Mouse (Mus musculus): ENCODE measurements around the gene Slc7a4.
"Not testable (repeated sequence)": the region's sequence is repeated elsewhere in the genome, so short reads cannot be mapped to it uniquely, and the experiment has no call there.

DNA sequence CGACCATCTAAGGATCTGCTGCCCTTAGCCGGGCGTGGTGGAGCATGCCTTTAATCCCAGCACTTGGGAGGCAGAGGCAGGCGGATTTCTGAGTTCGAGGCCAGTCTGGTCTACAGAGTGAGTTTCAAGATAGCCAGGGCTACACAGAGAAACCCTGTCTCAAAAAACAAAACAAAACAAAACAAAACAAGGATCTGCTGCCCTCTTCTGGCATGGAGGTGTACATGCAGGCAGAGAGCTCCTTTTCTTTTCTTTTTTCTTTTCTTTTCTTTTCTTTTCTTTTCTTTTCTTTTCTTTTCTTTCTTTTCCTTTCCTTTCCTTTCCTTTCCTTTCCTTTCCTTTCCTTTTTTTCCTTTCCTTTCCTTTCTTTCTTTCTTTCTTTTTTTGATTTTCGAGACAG, 31.7 kb upstream of the Slc7a4 start:
- TF ChIP-seq CTCF (IDR thresholded peaks at IDR 0.05; ENCODE audit: low read depth, low read length), result peak; percentile 9; the same call in 1 of the 2 replicates
- not testable (repeated sequence) for TF ChIP-seq TAL1 (conservative IDR thresholded peaks at IDR 0.05; ENCODE audit: low read depth, low read length); GATA1 (IDR thresholded peaks at IDR 0.05; ENCODE audit: borderline replicate concordance, low read length); GATA2 (IDR thresholded peaks at IDR 0.05; ENCODE audit: borderline replicate concordance, low read depth, low read length); POLR2AphosphoS5 (IDR thresholded peaks at IDR 0.05; ENCODE audit: insufficient replicate concordance, low read depth, low read length)
